Mouse (Mus musculus): Measurements from ENCODE around the gene Socs1. TPM values are rescaled to one million over a fixed set of nuclear protein-coding genes. Genes with fewer than 3 reads are reported as not detected.

Gene Socs1
- polyA plus RNA-seq, 1 experiment, result 4.8 TPM

DNA sequence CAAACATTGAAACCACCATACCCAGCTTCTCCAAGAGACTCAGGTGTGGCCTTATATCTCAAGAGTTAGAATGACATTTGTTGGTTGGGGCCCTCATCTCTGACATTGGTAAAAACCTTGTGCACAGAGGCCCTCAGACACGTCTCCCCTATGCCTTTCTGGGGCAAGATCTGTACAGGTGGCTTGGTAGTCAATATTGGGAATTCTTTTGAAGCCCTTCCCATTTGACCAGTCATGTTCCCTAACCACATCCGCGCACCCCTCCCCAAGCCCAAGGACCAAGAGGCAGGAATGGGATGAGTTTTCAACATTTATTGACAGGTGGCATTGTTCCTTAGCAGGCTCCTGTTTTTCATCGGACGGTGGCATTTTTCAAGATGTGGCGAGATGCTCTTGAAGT lies 10.7 kb upstream of the Socs1 start, which contains the start of gene Prm2:
Gene Prm2 (minus strand): TSS at position 101 of the 400 bp plus-strand sequence.
- TF ChIP-seq CTCF (IDR thresholded peaks at IDR 0.05; ENCODE audit: control insufficient read depth, insufficient read depth, low read length), result no peak
- no peak for TF ChIP-seq POLR2A (IDR thresholded peaks at IDR 0.05; ENCODE audit: borderline replicate concordance, control insufficient read depth, low read depth, low read length)
- Histone ChIP-seq H3K27ac (ENCODE audit: control insufficient read depth, insufficient read depth, low read depth, low read length, poor library complexity) (no peak within 1 kb of the TSS), H3K4me3 (replicated peaks; ENCODE audit: control insufficient read depth, low read depth, low read length) (no peak within 1 kb of the TSS), H3K4me1 (ENCODE audit: control insufficient read depth, insufficient read depth, low read length) (no peaks in the 10 kb centered on the region)
- whole genome bisulfite sequencing, result 86% methylated on average over 6 of the region's 6 CpGs

DNA sequence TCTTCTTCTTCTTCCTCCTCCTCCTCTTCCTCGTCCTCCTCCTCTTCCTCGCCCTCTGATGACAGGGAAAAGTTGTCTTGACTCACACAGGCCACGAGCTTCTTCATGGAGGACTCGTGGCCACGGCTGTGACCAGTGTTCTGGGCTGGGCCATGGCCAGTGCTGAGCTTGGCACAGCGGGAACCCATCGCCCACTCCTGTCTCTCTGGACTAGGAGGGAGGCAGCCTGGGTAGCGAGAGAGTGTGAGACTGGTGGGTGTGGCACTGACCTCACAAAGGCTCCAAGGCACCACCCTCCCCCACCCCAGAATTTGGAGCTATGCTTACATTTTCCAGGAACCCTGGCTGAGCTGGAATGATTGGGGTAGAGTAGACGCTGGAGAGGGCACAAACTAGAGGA lies 5.4 kb upstream of the Socs1 start, which contains the start of gene Prm3:
Gene Prm3 (minus strand): TSS at position 213 of the 400 bp plus-strand sequence.
- Histone ChIP-seq H3K27ac (ENCODE audit: control insufficient read depth, insufficient read depth, low read depth, low read length, poor library complexity) (no peak within 1 kb of the TSS), H3K4me1 (ENCODE audit: control insufficient read depth, insufficient read depth, low read length) (peaks cover 3% of the 10 kb centered on the region; the same call in 1 of the 2 replicates), H3K4me3 (replicated peaks; ENCODE audit: control insufficient read depth, low read depth, low read length) (no peak within 1 kb of the TSS)
- TF ChIP-seq CTCF (IDR thresholded peaks at IDR 0.05; ENCODE audit: control insufficient read depth, insufficient read depth, low read length) (no peak), POLR2A (IDR thresholded peaks at IDR 0.05; ENCODE audit: borderline replicate concordance, control insufficient read depth, low read depth, low read length) (no peak)
- WGBS, result 79% methylated on average over 9 of the region's 9 CpGs

DNA sequence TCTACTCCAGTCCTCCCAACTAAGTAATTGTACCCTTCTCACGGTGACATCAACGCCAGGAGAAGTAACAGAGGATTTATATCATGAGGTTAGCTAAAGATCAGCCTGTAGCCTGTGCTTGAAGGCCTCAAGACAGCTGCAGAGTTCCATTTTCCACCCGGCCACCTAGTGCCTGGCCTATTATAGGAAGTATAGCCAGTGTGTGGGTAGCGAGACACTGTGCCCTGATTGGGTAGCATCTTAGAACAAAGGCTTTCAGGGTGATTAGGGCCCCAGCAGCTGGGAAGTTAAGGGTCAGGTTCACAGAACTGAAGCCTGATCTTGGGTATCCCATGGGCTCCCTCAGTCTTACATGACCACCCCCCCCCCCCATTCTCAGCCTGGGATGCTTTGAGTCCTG lies 3.5 kb upstream of the Socs1 start:
- WGBS, result 76% methylated on average over 4 of the region's 4 CpGs
- TF ChIP-seq POLR2A (IDR thresholded peaks at IDR 0.05; ENCODE audit: borderline replicate concordance, control insufficient read depth, low read depth, low read length), result no peak
- no peak for TF ChIP-seq CTCF (IDR thresholded peaks at IDR 0.05; ENCODE audit: control insufficient read depth, insufficient read depth, low read length)
- no peak overlapping the region for H3K4me3 ChIP-seq (replicated peaks; ENCODE audit: control insufficient read depth, low read depth, low read length)
- H3K27ac ChIP-seq (ENCODE audit: control insufficient read depth, insufficient read depth, low read depth, low read length, poor library complexity), result no peak overlapping the region
- H3K4me1 ChIP-seq (ENCODE audit: control insufficient read depth, insufficient read depth, low read length), result peaks cover 3% of the 10 kb centered on the region; the same call in 1 of the 2 replicates

DNA sequence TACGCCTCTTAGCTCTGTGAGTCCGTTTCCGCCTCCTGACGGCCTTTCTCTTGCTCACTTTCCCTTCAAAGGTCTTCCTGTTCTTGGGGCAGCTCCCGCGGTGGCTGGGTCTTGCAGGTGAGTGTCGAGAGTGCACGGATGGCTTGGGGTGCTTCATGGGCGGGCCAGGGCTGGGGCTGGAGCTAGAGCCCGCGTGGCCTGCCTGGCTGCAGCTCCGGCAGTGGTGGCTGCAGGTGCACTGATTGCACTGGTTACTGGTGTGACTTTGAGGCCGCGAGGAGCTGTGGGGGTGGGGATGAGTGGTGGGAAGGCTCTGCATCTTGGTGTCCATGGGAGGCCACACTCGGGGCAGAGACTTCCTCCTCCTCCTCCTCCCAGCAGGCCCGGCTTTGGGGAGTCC lies 2.9 kb upstream of the Socs1 start, which contains the start of gene Tnp2:
Gene Tnp2 (minus strand): TSS at position 390 of the 400 bp plus-strand sequence.
- TF ChIP-seq POLR2A (IDR thresholded peaks at IDR 0.05; ENCODE audit: borderline replicate concordance, control insufficient read depth, low read depth, low read length), result no peak
- no peak for TF ChIP-seq CTCF (IDR thresholded peaks at IDR 0.05; ENCODE audit: control insufficient read depth, insufficient read depth, low read length)

DNA sequence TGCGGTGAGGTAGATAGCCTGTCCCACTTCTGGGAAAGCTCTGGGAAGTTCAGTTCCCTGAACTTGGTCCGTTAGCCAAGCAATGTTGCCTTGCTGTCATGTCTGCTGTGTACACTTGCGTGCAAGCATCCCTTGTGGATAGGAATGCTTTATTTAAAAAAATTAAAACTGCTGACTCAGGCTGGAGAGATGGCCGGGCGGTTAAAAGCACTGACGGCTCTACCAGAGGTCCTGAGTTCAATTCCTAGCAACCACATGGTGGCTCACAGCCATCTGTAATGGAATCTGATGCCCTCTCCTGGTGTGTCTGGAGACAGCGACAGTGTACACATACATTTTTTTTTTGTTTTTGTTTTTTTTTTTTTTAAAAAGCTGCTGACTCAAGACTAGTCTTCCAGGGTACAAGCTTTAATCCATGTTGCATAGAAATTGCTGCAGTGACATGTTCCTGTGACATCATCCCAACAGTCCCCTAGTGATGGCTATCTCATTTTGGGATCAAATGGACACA lies 2.3 kb upstream of the Socs1 start:
- H3K27ac ChIP-seq (ENCODE audit: control insufficient read depth, insufficient read depth, low read depth, low read length, poor library complexity), result no peak overlapping the region
- WGBS, result 72% methylated on average over 7 of the region's 7 CpGs
- no peak overlapping the region for H3K4me3 ChIP-seq (replicated peaks; ENCODE audit: control insufficient read depth, low read depth, low read length)
- TF ChIP-seq POLR2A (IDR thresholded peaks at IDR 0.05; ENCODE audit: borderline replicate concordance, control insufficient read depth, low read depth, low read length) (no peak), CTCF (IDR thresholded peaks at IDR 0.05; ENCODE audit: control insufficient read depth, insufficient read depth, low read length) (no peak)
- H3K4me1 ChIP-seq (ENCODE audit: control insufficient read depth, insufficient read depth, low read length), result peaks cover 5% of the 10 kb centered on the region

More for the DNA sequence above, 2.9 kb upstream of the Socs1 start, which contains the start of gene Tnp2:
- no peak within 1 kb of the TSS for H3K27ac ChIP-seq (ENCODE audit: control insufficient read depth, insufficient read depth, low read depth, low read length, poor library complexity)
- WGBS, result 56% methylated on average over 16 of the region's 16 CpGs
- H3K4me3 ChIP-seq (replicated peaks; ENCODE audit: control insufficient read depth, low read depth, low read length), result no peak within 1 kb of the TSS
- H3K4me1 ChIP-seq (ENCODE audit: control insufficient read depth, insufficient read depth, low read length), result peaks cover 3% of the 10 kb centered on the region; the same call in 1 of the 2 replicates

DNA sequence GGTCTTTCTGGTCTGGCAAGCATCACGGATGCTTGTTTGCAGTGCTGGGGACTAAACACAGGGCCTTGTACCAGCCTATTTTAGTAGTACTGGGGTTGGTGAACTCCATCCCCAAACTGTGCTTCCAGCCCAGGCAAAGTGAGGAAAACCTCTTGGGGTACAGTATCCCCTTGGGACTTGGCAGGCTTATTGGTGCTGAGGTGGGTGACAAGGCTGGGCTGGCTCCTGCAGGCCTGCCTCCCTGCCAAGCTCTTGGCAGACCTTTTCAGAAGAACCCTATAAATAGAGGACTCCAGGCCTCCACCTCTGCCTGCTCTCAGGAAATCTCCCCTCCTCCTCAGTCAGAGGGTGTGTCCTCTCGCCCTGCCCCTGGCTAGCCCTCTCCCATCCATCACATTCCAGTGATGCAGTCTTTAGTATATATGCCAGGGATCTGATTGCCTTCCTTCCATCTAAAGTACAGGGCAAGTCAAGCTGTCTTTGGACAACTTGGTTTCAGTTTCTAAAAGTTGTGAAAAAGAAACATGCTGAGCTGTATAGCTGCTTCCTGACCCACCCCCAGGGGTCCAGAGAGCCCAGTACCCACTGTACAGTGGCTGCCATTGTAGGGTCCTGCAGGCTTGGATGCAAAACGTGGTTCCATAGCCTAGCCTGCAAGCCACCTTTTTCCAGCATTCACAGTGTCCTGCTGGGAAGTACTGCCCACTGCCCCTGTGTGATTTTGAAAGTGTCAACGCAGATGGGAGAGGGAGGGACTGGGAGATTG lies 1.6 kb upstream of the Socs1 start:
- WGBS, result 64% methylated on average over 4 of the region's 4 CpGs
- TF ChIP-seq CTCF (IDR thresholded peaks at IDR 0.05; ENCODE audit: control insufficient read depth, insufficient read depth, low read length) (no peak), POLR2A (IDR thresholded peaks at IDR 0.05; ENCODE audit: borderline replicate concordance, control insufficient read depth, low read depth, low read length) (no peak)
- H3K4me3 ChIP-seq (replicated peaks; ENCODE audit: control insufficient read depth, low read depth, low read length), result no peak overlapping the region
- peaks cover 6% of the 10 kb centered on the region for H3K4me1 ChIP-seq (ENCODE audit: control insufficient read depth, insufficient read depth, low read length)
- no peak overlapping the region for H3K27ac ChIP-seq (ENCODE audit: control insufficient read depth, insufficient read depth, low read depth, low read length, poor library complexity)

DNA sequence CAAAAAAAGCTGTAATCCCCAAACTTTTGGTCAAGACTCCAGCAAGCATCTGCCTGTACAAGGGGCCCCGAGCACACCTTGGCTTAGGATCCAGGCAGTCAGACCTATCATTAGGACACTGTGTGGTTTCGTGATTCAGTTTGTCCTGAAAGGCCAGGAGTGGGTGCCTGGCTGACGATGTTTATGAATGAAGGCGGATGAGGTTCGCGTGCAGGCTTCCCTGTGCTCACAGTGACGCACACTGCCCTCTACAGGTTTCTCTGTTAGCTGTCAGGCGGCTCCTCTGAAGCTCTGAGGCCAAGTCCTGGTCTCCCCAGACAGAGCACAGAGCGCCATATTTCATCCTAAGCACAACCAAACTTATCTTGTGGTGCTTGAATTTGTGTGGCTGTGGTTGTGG lies 952 bp upstream of the Socs1 start:
- 1% methylated on average over 9 of the region's 9 CpGs for WGBS
- TF ChIP-seq CTCF (IDR thresholded peaks at IDR 0.05; ENCODE audit: control insufficient read depth, insufficient read depth, low read length) (peak; percentile 94), POLR2A (IDR thresholded peaks at IDR 0.05; ENCODE audit: borderline replicate concordance, control insufficient read depth, low read depth, low read length) (no peak)
- Histone ChIP-seq H3K4me1 (ENCODE audit: control insufficient read depth, insufficient read depth, low read length) (peaks cover 6% of the 10 kb centered on the region), H3K27ac (ENCODE audit: control insufficient read depth, insufficient read depth, low read depth, low read length, poor library complexity) (peak overlapping the region; percentile 92), H3K4me3 (replicated peaks; ENCODE audit: control insufficient read depth, low read depth, low read length) (peak overlapping the region; percentile 94)

DNA sequence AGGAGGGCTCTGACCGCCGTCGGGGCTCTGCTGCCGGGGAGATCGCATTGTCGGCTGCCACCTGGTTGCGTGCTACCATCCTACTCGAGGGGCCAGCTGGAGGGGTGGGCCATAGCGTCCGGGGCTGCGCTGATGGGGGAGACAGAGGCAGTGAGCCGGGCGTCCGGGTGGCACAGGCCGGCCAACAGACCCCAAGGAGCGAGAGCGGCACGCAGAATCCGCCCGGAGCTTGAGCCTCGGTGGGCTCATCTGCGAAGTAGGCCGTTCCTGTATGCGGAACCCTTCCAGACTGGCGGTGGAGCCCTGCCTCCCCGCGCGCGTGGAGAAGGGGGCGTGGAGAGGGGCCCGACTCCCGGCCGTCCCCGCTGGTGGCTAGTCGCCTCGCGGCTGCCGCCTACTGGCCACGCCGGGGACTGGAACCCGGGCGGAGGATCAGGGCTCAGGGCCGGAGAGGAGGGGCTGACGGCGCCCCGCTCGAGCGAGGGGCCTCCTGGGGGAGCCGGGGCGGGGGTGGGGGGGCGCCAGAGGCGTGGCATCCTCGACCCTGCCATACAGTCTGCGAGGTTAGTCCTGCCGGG lies 454 bp downstream of the Socs1 start:
- TF ChIP-seq CTCF (IDR thresholded peaks at IDR 0.05; ENCODE audit: control insufficient read depth, insufficient read depth, low read length), result peak; percentile 71
- TF ChIP-seq POLR2A (IDR thresholded peaks at IDR 0.05; ENCODE audit: borderline replicate concordance, control insufficient read depth, low read depth, low read length), result peak; percentile 11; the same call in 1 of the 2 replicates
- Histone ChIP-seq H3K4me3 (replicated peaks; ENCODE audit: control insufficient read depth, low read depth, low read length) (peak overlapping the region; percentile 94), H3K27ac (ENCODE audit: control insufficient read depth, insufficient read depth, low read depth, low read length, poor library complexity) (peak overlapping the region; percentile 92), H3K4me1 (ENCODE audit: control insufficient read depth, insufficient read depth, low read length) (peaks cover 6% of the 10 kb centered on the region)
- WGBS, result under 1% methylated on average over 49 of the region's 55 CpGs

Measured in bone marrow, adult 2 months (tissue).